In genomic region chr17:31370221-31370620, GRCm38 (mm10) we compare ENCODE assay signal across 21 mouse cellular contexts. TPM values are rescaled to one million over a fixed set of nuclear protein-coding genes. Genes with fewer than 3 reads are reported as not detected.
A peak's percentile ranks its signal among the peaks of the same experiment; 100 is the strongest.
DNase-seq lines count a peak whose midpoint lies in the region; ATAC-seq and TF ChIP-seq lines count a peak whose summit lies in the region.
"Had no signal": no experiment of that assay in that cellular context is flagged by ENCODE, and none has a peak within 500 bp of the region (broad histone marks: within the 10 kb centered on the region; RNA-seq: fewer than 3 reads in every experiment).

No protein-coding gene starts in this region.

- no peaks in the 10 kb centered on the region for H3K36me3 ChIP-seq in liver, embryonic 12.5 days
- no peaks in the 10 kb centered on the region for H3K36me3 ChIP-seq in liver, embryonic 11.5 days (ENCODE audit: control insufficient read depth, insufficient read depth, low read length)
- no peaks in the 10 kb centered on the region for H3K36me3 ChIP-seq in liver, embryonic 14.5 days (replicated peaks; ENCODE audit: control insufficient read depth, insufficient read depth, low read depth)
- no peaks in the 10 kb centered on the region for H3K36me3 ChIP-seq in liver, embryonic 16.5 days (ENCODE audit: control insufficient read depth, insufficient read depth)
- H3K36me3 ChIP-seq in midbrain, embryonic 11.5 days (ENCODE audit: control insufficient read depth, insufficient read depth, low read length) = no peaks in the 10 kb centered on the region
- H3K36me3 ChIP-seq: embryonic facial prominence, embryonic 13.5 days; embryonic facial prominence, embryonic 15.5 days; forebrain, embryonic 10.5 days; forebrain, embryonic 12.5 days had no signal

- no peak for DNase-seq in liver, embryonic 11.5 days (ENCODE audit: low spot score)
- peak in 1 of 3 experiments; percentile 10 for DNase-seq in liver, embryonic 14.5 days (ENCODE audit: low read depth in 3 of 3, low spot score in 3 of 3)
- DNase-seq in frontal cortex, postnatal 25 days (ENCODE audit: low spot score in 2 of 2) = no peak
- no peak for DNase-seq in urinary bladder, postnatal 4 days (ENCODE audit: low spot score in 2 of 2)
- no peak for DNase-seq in midbrain, embryonic 11.5 days (ENCODE audit: low spot score, missing footprints)
- DNase-seq: adrenal gland, postnatal 10 days; adrenal gland, postnatal 25 days; cerebellum, adult 11 months; cerebellum, adult 18-20 months; cerebellum, adult 8-10 months; cerebellum, adult 9-11 months; cerebellum, postnatal 14 days; cerebellum, postnatal 36 days; embryo, embryonic 11 days had no signal

- WGBS in liver, embryonic 12.5 days (ENCODE audit: insufficient replicate concordance) = 56% methylated on average over 2 of the region's 2 CpGs
- 57% methylated on average over 2 of the region's 2 CpGs for WGBS in liver, embryonic 11.5 days
- 40% methylated on average over 2 of the region's 2 CpGs for WGBS in liver, embryonic 14.5 days (ENCODE audit: insufficient replicate concordance)
- WGBS in liver, embryonic 16.5 days (ENCODE audit: insufficient replicate concordance) = 39% methylated on average over 2 of the region's 2 CpGs
- 86% methylated on average over 2 of the region's 2 CpGs for WGBS in midbrain, embryonic 11.5 days

- no peak overlapping the region for H3K9ac ChIP-seq in liver, embryonic 12.5 days
- no peak overlapping the region for H3K9ac ChIP-seq in liver, embryonic 11.5 days (ENCODE audit: low read depth, low read length)
- H3K9ac ChIP-seq in liver, embryonic 14.5 days (replicated peaks) = no peak overlapping the region
- H3K9ac ChIP-seq in liver, embryonic 16.5 days (ENCODE audit: low read depth, low read length) = no peak overlapping the region
- H3K9ac ChIP-seq in midbrain, embryonic 11.5 days (ENCODE audit: low read length) = no peak overlapping the region
- H3K9ac ChIP-seq: embryonic facial prominence, embryonic 13.5 days; embryonic facial prominence, embryonic 15.5 days; forebrain, embryonic 12.5 days had no signal

- H3K9me3 ChIP-seq in liver, embryonic 12.5 days (replicated peaks) = no peaks in the 10 kb centered on the region
- H3K9me3 ChIP-seq in liver, embryonic 11.5 days (ENCODE audit: control insufficient read depth, low read length) = no peaks in the 10 kb centered on the region
- H3K9me3 ChIP-seq in liver, embryonic 14.5 days (ENCODE audit: control insufficient read depth, low read length) = no peaks in the 10 kb centered on the region
- H3K9me3 ChIP-seq in liver, embryonic 16.5 days (replicated peaks; ENCODE audit: control insufficient read depth, low read length) = no peaks in the 10 kb centered on the region
- H3K9me3 ChIP-seq in midbrain, embryonic 11.5 days (ENCODE audit: control insufficient read depth, low read length) = no peaks in the 10 kb centered on the region
- H3K9me3 ChIP-seq: embryonic facial prominence, embryonic 13.5 days; embryonic facial prominence, embryonic 15.5 days; forebrain, embryonic 10.5 days; forebrain, embryonic 12.5 days had no signal

- H3K4me3 ChIP-seq in liver, embryonic 12.5 days = no peak overlapping the region
- no peak overlapping the region for H3K4me3 ChIP-seq in liver, embryonic 11.5 days (ENCODE audit: low read depth, low read length)
- no peak overlapping the region for H3K4me3 ChIP-seq in liver, embryonic 14.5 days (ENCODE audit: insufficient read depth in 1 of 2, low read depth in 2 of 2, low read length in 2 of 2)
- no peak overlapping the region for H3K4me3 ChIP-seq in liver, embryonic 16.5 days (ENCODE audit: low read depth, low read length)
- no peak overlapping the region for H3K4me3 ChIP-seq in midbrain, embryonic 11.5 days (ENCODE audit: low read depth, low read length)
- H3K4me3 ChIP-seq: embryonic facial prominence, embryonic 13.5 days; embryonic facial prominence, embryonic 15.5 days; erythroblast, embryonic 14.5 days; forebrain, embryonic 10.5 days; forebrain, embryonic 12.5 days had no signal

- no peak overlapping the region for H3K4me2 ChIP-seq in liver, embryonic 12.5 days
- no peak overlapping the region for H3K4me2 ChIP-seq in liver, embryonic 11.5 days
- no peak overlapping the region for H3K4me2 ChIP-seq in liver, embryonic 14.5 days (ENCODE audit: low read depth)
- H3K4me2 ChIP-seq in liver, embryonic 16.5 days (ENCODE audit: low read depth, low read length) = no peak overlapping the region
- H3K4me2 ChIP-seq in midbrain, embryonic 11.5 days = no peak overlapping the region
- H3K4me2 ChIP-seq: embryonic facial prominence, embryonic 13.5 days; embryonic facial prominence, embryonic 15.5 days; forebrain, embryonic 12.5 days had no signal

- TF ChIP-seq CTCF in liver, embryonic 14.5 days (IDR thresholded peaks at IDR 0.05; ENCODE audit: low read depth) = no peak

- no peak overlapping the region for H3K27ac ChIP-seq in liver, embryonic 12.5 days
- no peak overlapping the region for H3K27ac ChIP-seq in liver, embryonic 11.5 days (ENCODE audit: low read depth, low read length)
- no peak overlapping the region for H3K27ac ChIP-seq in liver, embryonic 14.5 days
- no peak overlapping the region for H3K27ac ChIP-seq in liver, embryonic 16.5 days (ENCODE audit: low read length)
- no peak overlapping the region for H3K27ac ChIP-seq in midbrain, embryonic 11.5 days (ENCODE audit: low read depth, low read length)
- H3K27ac ChIP-seq: embryonic facial prominence, embryonic 13.5 days; embryonic facial prominence, embryonic 15.5 days; forebrain, embryonic 10.5 days; forebrain, embryonic 12.5 days had no signal

- H3K4me1 ChIP-seq in liver, embryonic 12.5 days = no peaks in the 10 kb centered on the region
- H3K4me1 ChIP-seq in liver, embryonic 11.5 days (replicated peaks; ENCODE audit: control insufficient read depth, insufficient read depth, low read length) = no peaks in the 10 kb centered on the region
- H3K4me1 ChIP-seq in liver, embryonic 14.5 days (replicated peaks; ENCODE audit: control insufficient read depth in 2 of 2, insufficient read depth in 2 of 2, low read length in 1 of 2) = peaks cover 0 to 4% of the 10 kb centered on the region in 2 experiments; a peak in 2 of 4 replicates
- H3K4me1 ChIP-seq in liver, embryonic 16.5 days (ENCODE audit: control insufficient read depth, low read depth, low read length) = no peaks in the 10 kb centered on the region
- H3K4me1 ChIP-seq in midbrain, embryonic 11.5 days (ENCODE audit: control insufficient read depth, insufficient read depth, low read length) = peaks cover 4% of the 10 kb centered on the region; the same call in 1 of the 2 replicates
- H3K4me1 ChIP-seq: embryonic facial prominence, embryonic 13.5 days; embryonic facial prominence, embryonic 15.5 days; forebrain, embryonic 10.5 days had no signal

- H3K27me3 ChIP-seq in liver, embryonic 12.5 days (replicated peaks) = no peaks in the 10 kb centered on the region
- H3K27me3 ChIP-seq in liver, embryonic 11.5 days (replicated peaks; ENCODE audit: control insufficient read depth, insufficient read depth, low read length) = no peaks in the 10 kb centered on the region
- H3K27me3 ChIP-seq in liver, embryonic 14.5 days (ENCODE audit: control insufficient read depth, insufficient read depth, low read length) = no peaks in the 10 kb centered on the region
- no peaks in the 10 kb centered on the region for H3K27me3 ChIP-seq in liver, embryonic 16.5 days (ENCODE audit: control insufficient read depth, insufficient read depth, low read depth, low read length)
- no peaks in the 10 kb centered on the region for H3K27me3 ChIP-seq in midbrain, embryonic 11.5 days (ENCODE audit: control insufficient read depth, insufficient read depth, low read length)
- H3K27me3 ChIP-seq: embryonic facial prominence, embryonic 13.5 days; embryonic facial prominence, embryonic 15.5 days; forebrain, embryonic 12.5 days had no signal

- ATAC-seq in liver, embryonic 12.5 days = peak; percentile 32; the same call in 1 of the 2 replicates
- no peak for ATAC-seq in liver, embryonic 11.5 days (replicated peaks; ENCODE audit: low FRiP score)
- peak; percentile 55; the same call in 1 of the 2 replicates for ATAC-seq in liver, embryonic 14.5 days (ENCODE audit: insufficient read depth)
- peak; percentile 81 for ATAC-seq in liver, embryonic 16.5 days (ENCODE audit: low read depth)
- ATAC-seq in midbrain, embryonic 11.5 days (ENCODE audit: low FRiP score) = no peak

- TF ChIP-seq EP300 in liver, embryonic 14.5 days (IDR thresholded peaks at IDR 0.05; ENCODE audit: low read depth) = no peak

RNA-seq across cellular contexts. Expression of gene Pde9a, which starts 15.8 kb away (rescaled TPM):
- polyA plus RNA-seq in liver, embryonic 12.5 days (2016; fragmentation: Nextera tagmentation; extraction: Ambion mirVana) = 5.6 and 6.1 TPM in 2 replicates
- polyA plus RNA-seq in liver, embryonic 11.5 days (2014; fragmentation: Nextera tagmentation; extraction: Ambion mirVana) = 10.4 and 11.5 TPM in 2 replicates
- polyA plus RNA-seq in liver, embryonic 14.5 days (2012; rRNA removed) = 3.6 TPM in 2 replicates
- polyA plus RNA-seq in liver, embryonic 14.5 days (2014; fragmentation: Nextera tagmentation; extraction: Ambion mirVana) = 2.8 and 3.4 TPM in 2 replicates
- polyA plus RNA-seq in liver, embryonic 16.5 days (2015; fragmentation: Nextera tagmentation; extraction: Ambion mirVana) = 3.0 and 4.0 TPM in 2 replicates
- polyA plus RNA-seq in midbrain, embryonic 11.5 days (2014; fragmentation: Nextera tagmentation; extraction: Ambion mirVana) = 23.4 and 23.5 TPM in 2 replicates
- polyA plus RNA-seq: erythroblast, embryonic 14.5 days had no signal

Comparison
In these comparisons a context has a peak if more than half of its experiments do, and no peak if none do; other contexts are left out.
1. ATAC-seq: peak in liver, embryonic 12.5 days (single experiment), liver, embryonic 14.5 days (single experiment) and liver, embryonic 16.5 days (single experiment); none in liver, embryonic 11.5 days (single experiment) and midbrain, embryonic 11.5 days (single experiment).